Mouse (Mus musculus) olfactory bulb, adult 2 months (tissue): Measurements from ENCODE around the gene Naglu.

ENCODE experiments used
- CTCF ChIP-seq: fragments of 200-500 bp; IDR thresholded peaks from 2 replicates; pipeline ENCODE4 v1.5.1; 2012; ENCODE audit warnings: low read depth, mild to moderate bottlenecking, low read length, moderate library complexity; ENCODE audit not compliant: insufficient read depth
- POLR2A ChIP-seq: fragments of 200-500 bp; IDR thresholded peaks from 2 replicates; pipeline ENCODE4 v1.6.1; 2012; ENCODE audit warnings: mild to moderate bottlenecking, low read depth, low read length, moderate library complexity; ENCODE audit not compliant: insufficient read depth

DNA sequence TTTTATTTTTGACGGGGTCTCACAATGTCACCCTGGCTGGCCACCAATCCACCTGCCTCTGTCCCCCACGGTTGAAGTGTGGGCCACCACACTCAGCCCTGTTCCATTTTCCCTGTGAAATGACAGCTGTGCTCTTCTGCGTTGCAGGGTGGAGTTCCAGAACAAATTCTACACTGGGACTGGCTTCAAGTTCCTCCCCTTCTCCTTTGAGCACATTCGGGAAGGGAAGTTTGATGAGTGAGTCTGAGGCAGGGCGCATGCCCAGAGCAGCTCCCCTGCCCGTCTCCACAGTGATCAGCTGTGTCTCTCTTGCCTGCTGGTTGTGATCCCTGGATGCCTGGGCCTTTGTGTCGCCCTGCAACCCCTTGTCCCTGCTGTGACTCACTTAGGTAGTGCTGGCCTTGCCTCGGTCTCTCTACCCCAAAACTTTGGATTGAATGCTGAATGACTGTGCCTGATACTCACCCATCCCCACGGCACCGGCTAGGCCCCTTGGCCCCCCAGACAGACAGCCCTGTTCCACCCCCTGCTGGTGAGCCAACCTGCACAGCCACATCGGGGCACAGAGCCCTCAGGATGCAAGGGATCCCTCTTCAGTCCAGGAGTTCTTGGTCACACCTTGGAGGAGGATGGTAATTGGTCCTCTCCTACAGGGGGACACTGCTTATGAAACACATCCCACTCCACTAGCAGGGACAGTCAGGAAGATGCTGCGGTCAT is 7.5 kb upstream of the Naglu start:
- TF ChIP-seq CTCF: no peak
- TF ChIP-seq POLR2A: no peak
